Mouse (Mus musculus): ENCODE data around the gene Nek10. TPM values are rescaled to one million over a fixed set of nuclear protein-coding genes. Genes with fewer than 3 reads are reported as not detected.

The Nek10 gene
- 0.10 and 0.13 TPM in 2 replicates for polyA plus RNA-seq (2012; rRNA removed)

GRCm38 (mm10) chr14:14803115-14803514 is at the start of gene Nek10:
TSS of gene Nek10 (plus strand) at chr14:14803415.

Other genes with a start within 250 kb of the Nek10 start
- 26.1 and 30.8 TPM in 2 replicates for gene Slc4a7, start 101.1 kb upstream of the Nek10 start, polyA plus RNA-seq (2012; rRNA removed)

All from central nervous system, embryonic 14 days (tissue).